Mouse (Mus musculus) erythroblast, embryonic 14.5 days (primary cell): Measurements from ENCODE around the gene Tgfbrap1.

Source experiments
- GATA1 ChIP-seq: IDR thresholded peaks from 2 replicates; pipeline ENCODE4 v1.6.1; 2012; ENCODE audit warnings: low read length, inconsistent platforms, mixed read lengths
- TAL1 ChIP-seq: IDR thresholded peaks from 3 replicates; pipeline ENCODE4 v1.6.1; 2012; ENCODE audit warnings: low read length, inconsistent platforms, mixed read lengths

GRCm38 (mm10) chr1:43092056-43093015, 6.1 kb downstream of the Tgfbrap1 start:
- TF ChIP-seq TAL1 = no peak
- TF ChIP-seq GATA1 = no peak
